Mouse (Mus musculus) kidney, embryonic 15.5 days (tissue): ENCODE results near the gene Pde11a. TPM values are rescaled to one million over a fixed set of nuclear protein-coding genes. Genes with fewer than 3 reads are reported as not detected.

Experiments used
- ATAC-seq: fragments of 200-750 bp; cut with Nextera tagmentation; replicated peaks from 2 replicates; pipeline ENCODE4 v1.8.0; 2017; ENCODE audit warnings: moderate TSS enrichment; ENCODE audit not compliant: low FRiP score
- H3K27ac ChIP-seq: fragments of 300-500 bp; sonication (generic); 2 replicates; pipeline ENCODE4 v1.5.1; 2015; ENCODE audit warnings: mild to moderate bottlenecking, inconsistent platforms
- H3K27me3 ChIP-seq: fragments of 300-500 bp; sonication (generic); 2 replicates; pipeline ENCODE4 v1.6.1; 2015; ENCODE audit warnings: inconsistent platforms
- H3K36me3 ChIP-seq: fragments of 300-500 bp; sonication (generic); 2 replicates; pipeline ENCODE4 v1.6.1; 2015; ENCODE audit warnings: inconsistent platforms
- H3K4me1 ChIP-seq: fragments of 300-500 bp; sonication (generic); 2 replicates; pipeline ENCODE4 v1.6.1; 2015; ENCODE audit warnings: inconsistent platforms
- H3K4me2 ChIP-seq: fragments of 300-500 bp; sonication (generic); 2 replicates; pipeline ENCODE4 v1.6.1; 2015; ENCODE audit warnings: moderate library complexity, mild to moderate bottlenecking, inconsistent platforms
- H3K4me3 ChIP-seq: fragments of 300-500 bp; sonication (generic); replicated peaks from 2 replicates; pipeline ENCODE4 v1.5.1; 2015; ENCODE audit warnings: mild to moderate bottlenecking, inconsistent platforms
- H3K9ac ChIP-seq: fragments of 300-500 bp; sonication (generic); 2 replicates; pipeline ENCODE4 v1.6.1; 2015; ENCODE audit warnings: mild to moderate bottlenecking, inconsistent platforms
- H3K9me3 ChIP-seq: fragments of 300-500 bp; sonication (generic); replicated peaks from 2 replicates; pipeline ENCODE4 v1.6.1; 2016; ENCODE audit warnings: inconsistent platforms
- WGBS: fragments of 180-500 bp; shearing (Covaris S2); methylation state at CpG from one replicate; pipeline ENCODE4 v1.1.7; 2015; ENCODE audit warnings: mixed read lengths; 5-methylcytosine and 5-hydroxymethylcytosine counted together
- polyA plus RNA-seq: library from polyadenylated mRNA; unstranded; fragments of >200 nt; fragmentation: Nextera tagmentation; extraction: Ambion mirVana; gene quantifications from 2 replicates; pipeline ENCODE4 v1.2.1, GENCODE M21; 2015

The Pde11a gene
- polyA plus RNA-seq, 1 experiment from 2014 or later = 1.9 TPM

DNA sequence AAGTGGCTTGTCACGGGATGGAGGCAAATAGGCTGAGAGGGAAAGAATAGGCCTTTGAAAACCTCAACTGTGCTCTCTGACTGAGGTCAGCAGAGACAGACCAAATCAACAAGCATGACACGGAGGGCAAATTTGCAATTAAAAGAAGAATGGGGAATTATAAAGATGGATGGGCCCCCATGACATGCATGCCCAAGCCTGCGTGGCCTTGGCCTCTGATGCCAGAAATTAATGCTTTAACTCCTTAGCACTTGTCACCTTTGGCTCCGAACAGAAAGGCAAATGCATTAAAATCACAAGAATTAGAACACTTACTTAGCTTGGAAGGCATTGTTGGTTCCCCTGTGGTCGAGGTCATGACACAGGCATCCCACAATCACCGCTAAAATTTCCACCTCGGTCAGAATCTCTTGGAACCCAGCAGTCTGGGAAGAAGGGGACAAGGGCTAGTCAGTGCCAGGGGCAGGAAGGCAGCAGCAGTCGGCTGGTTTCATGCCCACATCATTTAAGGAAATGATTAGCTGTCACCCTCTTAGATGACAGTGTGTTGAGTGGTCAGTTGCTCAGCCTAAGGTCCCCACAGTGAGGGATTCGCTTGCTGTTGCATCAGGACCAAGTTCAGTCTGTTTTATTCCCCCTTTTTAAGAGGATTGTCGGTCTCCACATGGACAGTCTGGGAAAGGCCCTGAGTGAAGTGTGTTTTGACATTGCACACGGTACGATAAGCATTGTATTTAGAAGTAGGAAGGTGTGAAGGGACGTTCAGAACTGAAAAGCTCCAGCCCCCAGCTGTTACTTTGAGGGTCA is 279.7 kb downstream of the Pde11a start:
- no peak overlapping the region for H3K4me3 ChIP-seq
- H3K27ac ChIP-seq = no peak overlapping the region
- 0 out of 2 replicates have a peak, but pooled peaks cover 3% of the 10 kb centered on the region for H3K4me1 ChIP-seq
- no peak for ATAC-seq
- H3K27me3 ChIP-seq = no peaks in the 10 kb centered on the region
- H3K9ac ChIP-seq = no peak overlapping the region
- no peaks in the 10 kb centered on the region for H3K9me3 ChIP-seq
- H3K4me2 ChIP-seq = no peak overlapping the region
- 57% methylated on average over 13 of the region's 13 CpGs for WGBS
- H3K36me3 ChIP-seq = no peaks in the 10 kb centered on the region

DNA sequence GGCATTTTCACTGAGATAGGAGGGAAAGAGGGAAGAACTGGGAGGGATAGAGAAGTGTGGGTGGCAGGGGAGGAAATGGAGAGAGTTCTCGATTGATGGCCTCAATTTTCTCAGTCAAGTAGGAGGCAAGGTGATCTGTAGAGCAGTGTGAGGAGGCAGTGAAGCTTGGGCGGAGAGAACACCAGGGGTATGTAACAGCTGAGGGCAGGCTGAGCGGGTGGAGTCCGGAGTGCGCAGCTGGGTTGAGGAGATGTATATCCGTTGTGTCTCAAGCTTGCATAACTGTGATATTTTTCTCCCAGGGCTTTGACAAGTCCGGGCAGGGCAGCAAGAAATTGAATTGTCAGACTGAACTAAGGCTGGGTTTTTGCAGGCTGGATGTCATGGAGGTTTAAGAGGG is 281.0 kb downstream of the Pde11a start:
- ATAC-seq = no peak
- H3K4me3 ChIP-seq = no peak overlapping the region
- H3K9ac ChIP-seq = no peak overlapping the region
- no peak overlapping the region for H3K4me2 ChIP-seq
- no peaks in the 10 kb centered on the region for H3K27me3 ChIP-seq
- no peak overlapping the region for H3K27ac ChIP-seq
- no peaks in the 10 kb centered on the region for H3K36me3 ChIP-seq
- 78% methylated on average over 7 of the region's 7 CpGs for WGBS
- H3K9me3 ChIP-seq = no peaks in the 10 kb centered on the region
- H3K4me1 ChIP-seq = 0 out of 2 replicates have a peak, but pooled peaks cover 3% of the 10 kb centered on the region

DNA sequence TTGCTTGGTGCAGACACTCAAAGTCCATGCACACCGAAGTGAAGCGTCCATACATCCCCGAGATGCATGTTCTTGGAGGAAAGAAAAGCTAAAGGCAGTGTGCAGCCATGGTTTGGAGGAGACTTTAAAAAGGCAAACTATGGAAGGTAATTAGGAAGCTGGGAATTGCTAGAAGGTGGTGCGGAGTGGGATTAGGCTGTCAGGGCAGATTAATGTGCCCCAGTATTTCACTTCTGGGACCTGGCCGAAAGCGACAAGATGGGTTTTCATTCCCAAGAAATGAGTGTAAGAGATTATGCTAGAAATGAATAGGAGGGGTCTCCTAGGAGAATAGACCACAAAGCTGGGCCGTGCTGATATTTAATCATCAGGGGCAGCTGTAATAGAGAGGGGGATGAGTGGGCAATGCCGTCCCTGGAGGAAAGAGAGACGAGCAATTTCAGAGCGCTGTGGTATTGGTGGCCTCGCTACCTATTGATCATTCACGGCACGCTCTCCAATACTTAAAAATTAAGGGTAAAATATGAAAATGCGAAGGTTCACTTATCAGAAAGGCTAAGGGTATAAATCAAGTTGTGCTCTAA is 284.7 kb downstream of the Pde11a start:
- no peaks in the 10 kb centered on the region for H3K36me3 ChIP-seq
- peaks cover 16% of the 10 kb centered on the region for H3K4me1 ChIP-seq
- H3K27me3 ChIP-seq = no peaks in the 10 kb centered on the region
- no peaks in the 10 kb centered on the region for H3K9me3 ChIP-seq
- no peak overlapping the region for H3K4me2 ChIP-seq
- 84% methylated on average over 14 of the region's 14 CpGs for WGBS
- no peak overlapping the region for H3K9ac ChIP-seq
- no peak overlapping the region for H3K27ac ChIP-seq
- ATAC-seq = no peak
- no peak overlapping the region for H3K4me3 ChIP-seq

DNA sequence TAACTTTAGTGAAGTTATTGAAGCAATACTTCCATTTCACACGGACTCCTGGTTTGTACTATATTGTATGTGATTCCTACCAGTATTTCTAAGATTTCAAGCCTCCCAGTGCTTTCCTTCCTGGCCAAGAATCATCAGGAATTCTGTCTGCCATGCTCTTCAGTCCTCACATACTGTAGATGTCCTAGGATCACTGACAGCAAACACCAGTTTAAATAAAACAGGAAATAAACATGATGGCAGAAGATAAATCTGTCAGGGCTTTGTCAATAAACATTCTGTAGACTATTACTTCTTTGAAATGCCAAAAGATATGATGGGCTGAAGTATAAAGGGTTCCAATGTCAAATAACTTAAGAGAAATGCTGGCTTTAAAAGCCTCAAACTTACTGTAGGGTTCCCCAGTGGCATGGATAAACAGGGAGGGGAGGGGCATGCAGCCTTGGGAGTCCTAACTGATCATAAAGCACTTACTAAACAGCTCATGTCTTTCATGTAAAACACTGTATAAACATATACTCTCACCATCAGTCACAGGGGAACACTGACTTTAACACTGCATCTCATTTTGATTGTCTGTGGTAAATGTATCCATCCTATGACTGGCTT is 285.6 kb downstream of the Pde11a start:
- no peaks in the 10 kb centered on the region for H3K9me3 ChIP-seq
- WGBS = 81% methylated on average over 1 of the region's 1 CpGs

DNA sequence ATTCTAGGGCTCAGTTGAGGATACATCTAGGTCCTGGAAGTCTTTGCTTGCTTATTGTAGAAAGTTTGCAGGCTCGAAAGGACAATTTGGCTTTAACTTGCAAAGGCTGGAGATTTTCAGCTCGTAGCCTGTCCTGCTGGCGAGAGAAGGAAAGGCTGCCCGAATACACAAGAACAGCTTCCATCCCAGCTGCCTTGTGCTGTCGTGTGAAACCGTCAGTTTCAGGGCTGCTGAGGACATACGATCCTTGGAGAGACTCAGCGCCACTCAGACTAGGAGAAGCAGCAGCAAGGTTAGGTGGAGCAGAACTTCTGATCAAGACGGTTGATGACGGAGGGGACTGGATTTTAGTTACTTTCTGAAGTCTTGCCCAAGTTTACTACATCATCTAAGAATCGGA is 287.2 kb downstream of the Pde11a start:
- H3K4me1 ChIP-seq = peaks cover 13% of the 10 kb centered on the region
- H3K9ac ChIP-seq = no peak overlapping the region
- H3K36me3 ChIP-seq = no peaks in the 10 kb centered on the region
- 0 out of 2 replicates have a peak, but pooled peaks have one; percentile 52 for ATAC-seq
- no peak overlapping the region for H3K4me3 ChIP-seq
- H3K27me3 ChIP-seq = no peaks in the 10 kb centered on the region
- no peak overlapping the region for H3K27ac ChIP-seq
- no peaks in the 10 kb centered on the region for H3K9me3 ChIP-seq
- H3K4me2 ChIP-seq = 0 out of 2 replicates have a peak overlapping the region, but pooled peaks have one; percentile 3
- 36% methylated on average over 11 of the region's 11 CpGs for WGBS

More for the DNA sequence above, 285.6 kb downstream of the Pde11a start:
- H3K9ac ChIP-seq = no peak overlapping the region
- H3K4me2 ChIP-seq = no peak overlapping the region
- ATAC-seq = no peak
- peaks cover 16% of the 10 kb centered on the region for H3K4me1 ChIP-seq
- no peaks in the 10 kb centered on the region for H3K36me3 ChIP-seq
- no peaks in the 10 kb centered on the region for H3K27me3 ChIP-seq
- no peak overlapping the region for H3K27ac ChIP-seq
- H3K4me3 ChIP-seq = no peak overlapping the region

DNA sequence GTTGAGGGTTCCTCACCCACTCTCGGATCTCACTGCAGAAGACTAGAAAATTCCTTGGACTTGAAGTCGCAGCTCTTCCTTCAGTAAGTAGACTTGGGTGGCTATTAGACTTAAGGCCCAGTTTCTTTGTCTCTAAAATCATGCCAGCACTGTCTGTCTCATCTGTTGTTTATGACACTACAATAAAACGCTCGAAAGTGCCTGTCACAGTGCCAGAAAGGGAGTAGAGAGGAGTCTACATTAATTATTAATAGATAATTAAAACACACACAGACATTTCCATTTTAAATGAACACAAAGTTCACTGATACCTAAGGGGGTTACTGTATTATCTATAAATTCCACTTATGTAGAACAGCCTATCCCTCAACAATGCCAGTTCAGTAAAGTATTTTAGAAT is 287.7 kb downstream of the Pde11a start:
- Histone ChIP-seq H3K27ac (no peak overlapping the region), H3K9ac (no peak overlapping the region), H3K4me3 (no peak overlapping the region), H3K4me1 (peaks cover 13% of the 10 kb centered on the region), H3K36me3 (no peaks in the 10 kb centered on the region), H3K4me2 (no peak overlapping the region), H3K27me3 (no peaks in the 10 kb centered on the region), H3K9me3 (no peaks in the 10 kb centered on the region)
- WGBS = 55% methylated on average over 4 of the region's 4 CpGs
- ATAC-seq = no peak

DNA sequence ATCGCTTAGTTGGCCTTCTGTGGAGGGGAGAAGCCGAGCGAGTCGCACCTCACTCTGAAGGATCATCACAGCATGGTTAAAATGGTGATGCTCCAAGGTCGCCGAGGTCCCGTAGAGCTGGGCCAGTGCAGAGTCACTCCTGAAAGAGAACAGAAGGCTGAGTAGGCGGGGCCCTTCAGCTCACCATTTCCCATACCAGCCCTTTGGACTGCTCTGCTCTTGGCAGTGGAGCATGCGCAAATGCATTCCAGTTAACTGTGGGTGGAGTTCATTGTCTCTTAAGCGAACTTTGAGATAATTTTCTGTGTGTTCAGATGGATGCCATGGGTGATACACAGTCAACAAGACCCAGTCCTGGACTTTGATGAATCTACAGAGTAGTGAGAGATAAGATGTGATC is 288.5 kb downstream of the Pde11a start:
- no peak overlapping the region for H3K4me2 ChIP-seq
- no peak for ATAC-seq
- H3K4me3 ChIP-seq = no peak overlapping the region
- H3K36me3 ChIP-seq = no peaks in the 10 kb centered on the region
- H3K9ac ChIP-seq = no peak overlapping the region
- H3K27me3 ChIP-seq = no peaks in the 10 kb centered on the region
- H3K9me3 ChIP-seq = no peaks in the 10 kb centered on the region
- peaks cover 13% of the 10 kb centered on the region for H3K4me1 ChIP-seq
- no peak overlapping the region for H3K27ac ChIP-seq
- whole genome bisulfite sequencing = 75% methylated on average over 10 of the region's 10 CpGs

DNA sequence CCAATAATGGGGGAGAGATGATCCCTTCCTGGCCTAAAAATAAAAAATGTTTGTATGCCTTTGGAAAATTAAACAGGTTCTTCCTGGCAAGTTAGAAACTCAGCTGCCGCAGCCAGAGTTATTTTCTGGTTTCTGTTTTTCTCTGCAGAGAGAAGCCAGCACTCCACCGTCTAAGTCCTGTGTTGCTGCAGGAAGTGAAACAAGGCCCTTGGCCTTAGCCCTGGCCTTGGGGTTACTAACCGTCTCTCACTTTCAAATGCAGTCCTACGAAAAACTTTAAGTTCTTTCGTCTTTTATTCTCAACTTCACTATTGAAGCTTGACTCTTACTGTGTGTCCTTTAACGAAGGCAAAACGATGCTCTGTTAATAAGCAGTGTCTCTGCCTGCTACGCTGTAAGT is 289.0 kb downstream of the Pde11a start:
- Histone ChIP-seq H3K27me3 (no peaks in the 10 kb centered on the region), H3K27ac (no peak overlapping the region), H3K9ac (no peak overlapping the region), H3K4me3 (no peak overlapping the region), H3K4me2 (no peak overlapping the region), H3K4me1 (peaks cover 13% of the 10 kb centered on the region), H3K9me3 (no peaks in the 10 kb centered on the region), H3K36me3 (no peaks in the 10 kb centered on the region)
- ATAC-seq = no peak
- 52% methylated on average over 8 of the region's 8 CpGs for WGBS

DNA sequence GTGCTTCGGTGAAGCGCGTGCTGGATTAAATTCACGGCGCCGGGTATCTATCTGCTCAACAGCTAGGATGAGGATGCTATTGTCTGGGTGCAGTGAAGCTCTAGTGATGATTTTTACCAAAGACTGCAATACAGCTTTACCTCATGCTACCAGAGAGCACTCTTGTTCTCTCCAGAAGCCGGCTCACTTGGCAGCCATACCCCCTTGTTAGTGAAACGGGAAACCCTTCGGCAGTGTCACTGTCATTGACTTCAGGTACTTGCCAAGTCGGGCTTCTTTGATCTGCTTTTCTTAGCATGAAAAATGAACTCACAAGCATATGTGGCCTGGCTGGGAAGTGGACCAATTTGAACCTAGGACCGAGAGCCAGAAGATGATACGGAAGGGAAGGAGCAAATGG is 290.8 kb downstream of the Pde11a start:
- no peak overlapping the region for H3K4me3 ChIP-seq
- peaks cover 13% of the 10 kb centered on the region for H3K4me1 ChIP-seq
- ATAC-seq = no peak
- no peaks in the 10 kb centered on the region for H3K27me3 ChIP-seq
- H3K27ac ChIP-seq = no peak overlapping the region
- 90% methylated on average over 12 of the region's 12 CpGs for WGBS
- no peak overlapping the region for H3K4me2 ChIP-seq
- no peak overlapping the region for H3K9ac ChIP-seq
- no peaks in the 10 kb centered on the region for H3K9me3 ChIP-seq
- no peaks in the 10 kb centered on the region for H3K36me3 ChIP-seq

DNA sequence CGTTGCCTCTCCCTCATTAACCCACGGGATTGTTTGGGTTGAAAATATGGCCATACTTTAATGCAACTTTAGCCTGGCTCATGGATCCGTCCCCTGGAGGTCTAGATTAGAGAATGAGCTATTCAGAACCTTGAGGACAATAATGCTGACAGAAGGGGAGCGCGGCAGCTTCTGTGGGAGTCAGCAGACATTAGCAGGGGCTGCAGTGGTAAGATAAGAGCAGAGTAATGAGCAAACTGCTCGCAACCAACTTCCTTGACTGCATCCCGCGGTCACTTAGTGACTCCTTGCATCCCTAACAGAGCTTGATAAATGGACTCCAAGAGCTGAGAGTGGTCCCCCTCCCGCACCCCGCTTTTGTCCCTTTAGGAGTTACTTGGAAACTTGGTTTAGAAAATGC is 296.4 kb downstream of the Pde11a start:
- no peak overlapping the region for H3K4me3 ChIP-seq
- no peaks in the 10 kb centered on the region for H3K4me1 ChIP-seq
- no peaks in the 10 kb centered on the region for H3K36me3 ChIP-seq
- H3K9ac ChIP-seq = no peak overlapping the region
- 83% methylated on average over 10 of the region's 10 CpGs for WGBS
- no peaks in the 10 kb centered on the region for H3K9me3 ChIP-seq
- no peaks in the 10 kb centered on the region for H3K27me3 ChIP-seq
- H3K4me2 ChIP-seq = no peak overlapping the region
- no peak for ATAC-seq
- no peak overlapping the region for H3K27ac ChIP-seq

DNA sequence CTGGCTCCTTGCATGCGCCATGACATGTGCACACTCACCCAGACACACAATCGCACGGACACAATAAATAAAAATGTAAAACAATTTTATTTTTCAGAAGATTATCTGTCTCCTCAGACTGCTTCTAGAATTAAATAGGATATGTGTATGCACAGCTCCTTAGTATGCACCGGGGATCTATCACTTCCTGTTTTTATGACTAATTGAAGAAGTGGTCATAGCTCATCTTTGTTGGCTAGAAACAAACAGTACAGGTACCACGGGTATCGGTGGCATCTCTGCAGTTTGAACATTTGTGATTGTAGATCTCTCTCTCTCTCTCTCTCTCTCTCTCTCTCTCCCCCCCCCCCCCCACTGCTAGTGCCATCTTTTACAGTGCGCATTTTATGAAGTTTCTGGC is 298.5 kb downstream of the Pde11a start:
- Histone ChIP-seq H3K36me3 (no peaks in the 10 kb centered on the region), H3K9me3 (no peaks in the 10 kb centered on the region), H3K27ac (no peak overlapping the region), H3K4me1 (no peaks in the 10 kb centered on the region), H3K9ac (no peak overlapping the region), H3K27me3 (no peaks in the 10 kb centered on the region), H3K4me2 (no peak overlapping the region), H3K4me3 (no peak overlapping the region)
- 94% methylated on average over 7 of the region's 7 CpGs for whole genome bisulfite sequencing
- ATAC-seq = no peak

DNA sequence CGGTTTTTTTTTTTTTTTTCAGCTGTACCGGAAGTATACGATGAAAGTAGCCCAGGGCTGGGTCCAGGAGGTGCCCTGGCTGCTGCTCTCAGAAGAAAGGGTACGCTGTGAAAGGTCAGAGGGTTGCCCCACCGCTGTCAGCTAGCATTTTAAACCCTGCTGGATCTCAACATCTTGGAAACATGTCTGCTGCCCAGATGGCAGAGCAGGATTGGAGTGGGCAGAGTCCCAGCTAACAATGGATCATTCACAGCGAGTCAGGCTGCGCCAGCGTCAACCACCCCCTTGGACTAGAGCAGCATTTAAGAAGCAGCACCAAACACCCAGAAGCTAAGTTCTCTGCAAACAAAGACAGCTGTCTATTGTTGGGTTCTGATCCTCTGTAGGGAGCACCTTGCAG is 308.5 kb downstream of the Pde11a start:
- Histone ChIP-seq H3K9ac (no peak overlapping the region), H3K27ac (peak overlapping the region; percentile 79; the same call in 1 of the 2 replicates), H3K27me3 (no peaks in the 10 kb centered on the region), H3K9me3 (no peaks in the 10 kb centered on the region), H3K4me1 (peaks cover 23% of the 10 kb centered on the region), H3K36me3 (no peaks in the 10 kb centered on the region), H3K4me3 (peak overlapping the region; percentile 5; the same call in 1 of the 2 replicates), H3K4me2 (peak overlapping the region; percentile 52)
- ATAC-seq = 0 out of 2 replicates have a peak, but pooled peaks have one; percentile 33
- WGBS = 22% methylated on average over 8 of the region's 8 CpGs
